Mouse (Mus musculus): Measurements from ENCODE around the gene Ppp1r10. TPM values are rescaled to one million over a fixed set of nuclear protein-coding genes. Genes with fewer than 3 reads are reported as not detected.

Gene Ppp1r10
- polyA plus RNA-seq, 1 experiment = 42.3 TPM

DNA sequence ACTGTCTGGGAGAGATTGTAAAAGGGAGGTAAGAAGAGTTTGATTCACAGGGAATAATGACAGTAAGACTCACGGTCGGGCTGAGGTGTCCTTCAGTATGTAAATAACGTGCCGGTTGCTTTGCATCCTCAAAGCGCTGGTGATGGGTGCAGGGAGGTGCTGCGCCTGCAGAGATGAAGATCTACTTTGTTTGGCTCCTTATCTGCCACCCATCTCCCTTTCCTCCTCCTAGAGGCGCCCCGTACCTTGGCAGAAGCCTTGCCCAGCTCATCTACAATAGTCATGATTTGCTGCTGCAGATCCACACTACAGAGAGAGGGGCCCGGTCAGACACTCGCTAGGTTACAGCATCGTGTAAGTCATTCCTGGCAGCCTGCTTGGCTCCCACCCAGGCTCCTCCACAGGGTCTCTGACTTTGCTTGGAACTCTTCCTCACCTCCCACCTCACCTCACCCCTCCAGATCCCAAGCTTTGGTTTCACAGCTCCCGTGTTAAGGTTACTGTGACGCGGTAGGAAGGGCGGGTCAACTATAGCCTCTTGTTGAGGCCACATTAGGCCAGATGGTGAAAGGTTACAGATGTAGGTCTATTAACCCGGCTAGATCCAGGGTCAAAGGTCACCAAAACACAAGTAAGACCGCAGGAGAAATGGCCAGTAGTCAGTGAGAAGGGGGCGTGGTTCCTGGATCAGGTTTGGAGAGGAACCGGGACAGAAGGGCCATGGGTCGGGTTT is 6.9 kb upstream of the Ppp1r10 start:
- WGBS = 12% methylated on average over 20 of the region's 20 CpGs
- TF ChIP-seq POLR2A (IDR thresholded peaks at IDR 0.05; ENCODE audit: borderline replicate concordance, insufficient read depth, low read length) = no peak
- no peak for TF ChIP-seq CTCF (IDR thresholded peaks at IDR 0.05; ENCODE audit: borderline replicate concordance, insufficient read depth, low read depth, low read length)
- H3K4me3 ChIP-seq (replicated peaks; ENCODE audit: insufficient read depth, low read depth, low read length) = peak overlapping the region; percentile 72
- H3K27me3 ChIP-seq (ENCODE audit: control insufficient read depth, insufficient read depth, low read length) = no peaks in the 10 kb centered on the region
- 0 out of 2 replicates have a peak overlapping the region, but pooled peaks have one; percentile 10 for H3K27ac ChIP-seq (ENCODE audit: insufficient read depth, low read length)
- H3K4me1 ChIP-seq (ENCODE audit: control insufficient read depth, insufficient read depth, low read length) = no peaks in the 10 kb centered on the region
- no peak for DNase-seq

DNA sequence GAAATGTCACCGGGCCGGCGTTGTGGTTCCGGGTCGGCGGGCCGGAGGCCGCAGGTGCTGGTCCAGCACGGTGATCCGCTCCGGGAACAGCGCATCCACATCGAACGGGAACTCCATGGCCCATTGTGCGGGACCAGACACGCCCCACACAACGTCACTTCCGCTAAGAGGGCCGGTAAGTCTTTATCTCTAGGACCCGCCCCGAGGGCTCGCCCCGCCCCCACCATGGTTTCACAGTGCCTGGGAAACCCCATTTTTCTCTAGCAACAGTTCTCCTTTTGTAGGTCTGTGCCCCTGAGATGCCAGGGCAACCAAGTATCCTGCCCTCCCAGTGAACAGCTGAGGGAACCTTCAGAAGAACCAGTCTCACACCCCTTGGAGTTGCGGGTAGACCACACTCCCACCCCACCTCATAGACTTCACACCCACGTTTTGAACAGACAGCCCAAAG is 6.3 kb upstream of the Ppp1r10 start, which contains the start of gene Atat1:
Atat1 (minus strand) TSS at position 157 of the 451 bp plus-strand sequence.
- H3K27ac ChIP-seq (ENCODE audit: insufficient read depth, low read length) = peak within 1 kb of the TSS; percentile 54; the same call in 1 of the 2 replicates
- TF ChIP-seq CTCF (IDR thresholded peaks at IDR 0.05; ENCODE audit: borderline replicate concordance, insufficient read depth, low read depth, low read length) = no peak
- TF ChIP-seq POLR2A (IDR thresholded peaks at IDR 0.05; ENCODE audit: borderline replicate concordance, insufficient read depth, low read length) = peak; percentile 64; the same call in 1 of the 2 replicates
- no peaks in the 10 kb centered on the region for H3K4me1 ChIP-seq (ENCODE audit: control insufficient read depth, insufficient read depth, low read length)
- peak; percentile 84 to 87 for DNase-seq
- peak within 1 kb of the TSS; percentile 72 for H3K4me3 ChIP-seq (replicated peaks; ENCODE audit: insufficient read depth, low read depth, low read length)
- no peaks in the 10 kb centered on the region for H3K27me3 ChIP-seq (ENCODE audit: control insufficient read depth, insufficient read depth, low read length)
- 2% methylated on average over 25 of the region's 25 CpGs for WGBS

DNA sequence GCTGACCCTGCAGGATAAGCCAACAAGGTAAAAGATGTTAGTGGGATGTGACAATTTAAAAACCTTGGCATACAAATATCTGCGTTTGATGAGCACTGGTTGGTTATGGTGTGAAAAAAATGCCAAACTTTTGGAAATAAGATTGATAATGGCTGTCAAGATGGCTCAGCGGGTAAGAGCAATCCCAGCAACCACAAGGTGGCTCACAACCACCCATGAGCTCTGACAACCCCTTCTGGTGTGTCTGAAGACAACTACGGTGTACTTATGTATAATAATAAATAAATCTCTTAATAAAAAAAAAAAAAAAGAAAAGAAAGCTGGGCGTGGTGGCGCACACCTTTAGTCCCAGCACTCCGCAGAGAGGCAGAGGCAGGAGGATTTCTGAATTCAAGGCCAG is 1.3 kb upstream of the Ppp1r10 start:
- no peak for DNase-seq
- Histone ChIP-seq H3K27ac (ENCODE audit: insufficient read depth, low read length) (no peak overlapping the region), H3K27me3 (ENCODE audit: control insufficient read depth, insufficient read depth, low read length) (no peaks in the 10 kb centered on the region), H3K4me1 (ENCODE audit: control insufficient read depth, insufficient read depth, low read length) (no peaks in the 10 kb centered on the region; the same call in 1 of the 2 replicates), H3K4me3 (replicated peaks; ENCODE audit: insufficient read depth, low read depth, low read length) (no peak overlapping the region)
- no peak for TF ChIP-seq CTCF (IDR thresholded peaks at IDR 0.05; ENCODE audit: borderline replicate concordance, insufficient read depth, low read depth, low read length)
- no peak for TF ChIP-seq POLR2A (IDR thresholded peaks at IDR 0.05; ENCODE audit: borderline replicate concordance, insufficient read depth, low read length)
- 86% methylated on average over 6 of the region's 6 CpGs for WGBS

DNA sequence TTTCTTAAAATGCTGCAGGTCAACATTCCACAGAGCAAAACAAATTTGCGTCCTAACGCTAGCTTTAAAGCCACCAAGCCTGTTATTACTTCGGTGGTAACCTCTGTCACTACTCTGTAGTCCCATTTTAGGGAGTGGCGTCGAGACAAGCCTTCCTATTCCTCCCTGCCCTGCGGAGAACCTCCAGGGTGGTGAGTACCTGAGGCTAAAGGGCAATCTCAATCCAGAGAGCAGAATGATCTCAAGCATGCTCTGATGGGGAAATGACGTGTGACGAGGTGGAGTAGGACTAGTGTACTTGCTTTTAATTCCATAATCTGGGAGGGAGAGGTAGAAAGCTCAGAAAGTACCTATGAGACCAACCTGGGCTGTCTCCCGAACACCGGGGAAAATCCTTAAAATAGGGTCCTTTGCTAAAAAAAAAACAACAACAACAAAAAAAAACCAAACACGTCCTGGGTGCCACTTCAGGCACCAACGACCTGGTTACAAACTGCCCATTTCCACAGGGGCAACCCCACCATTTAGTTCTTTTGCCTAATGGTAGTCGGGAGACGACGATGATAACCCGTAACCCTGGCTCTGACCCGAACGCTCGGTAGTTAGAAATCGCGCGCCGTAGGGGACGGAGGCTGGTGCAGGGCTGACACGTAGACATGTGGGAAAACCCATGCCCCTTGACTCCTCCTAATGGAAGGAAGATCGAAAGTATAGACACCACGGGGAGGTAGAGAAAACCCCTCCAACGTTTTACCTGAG is 517 bp upstream of the Ppp1r10 start:
- Histone ChIP-seq H3K27ac (ENCODE audit: insufficient read depth, low read length) (no peak overlapping the region; the same call in 1 of the 2 replicates), H3K4me3 (replicated peaks; ENCODE audit: insufficient read depth, low read depth, low read length) (peak overlapping the region; percentile 67), H3K27me3 (ENCODE audit: control insufficient read depth, insufficient read depth, low read length) (no peaks in the 10 kb centered on the region), H3K4me1 (ENCODE audit: control insufficient read depth, insufficient read depth, low read length) (no peaks in the 10 kb centered on the region; the same call in 1 of the 2 replicates)
- peak in 1 of 2 experiments; percentile 32 for DNase-seq
- TF ChIP-seq POLR2A (IDR thresholded peaks at IDR 0.05; ENCODE audit: borderline replicate concordance, insufficient read depth, low read length) (no peak), CTCF (IDR thresholded peaks at IDR 0.05; ENCODE audit: borderline replicate concordance, insufficient read depth, low read depth, low read length) (no peak)
- 3% methylated on average over 28 of the region's 28 CpGs for WGBS

DNA sequence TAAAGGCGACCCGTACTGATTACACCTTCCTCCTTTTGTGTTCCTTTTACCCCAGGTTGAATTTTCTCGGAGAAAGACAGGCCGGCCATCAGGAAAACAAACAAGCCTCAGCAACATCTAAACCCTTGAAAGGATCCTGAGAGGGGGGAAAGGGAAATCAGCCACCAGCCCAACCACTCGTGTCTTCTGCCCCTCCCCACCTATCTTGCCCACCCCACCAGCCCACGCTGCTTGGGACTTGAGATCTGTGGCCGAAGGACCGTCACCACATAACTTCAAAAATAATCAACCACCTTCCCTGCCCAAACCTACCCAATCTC is 869 bp downstream of the Ppp1r10 start:
- Histone ChIP-seq H3K4me3 (replicated peaks; ENCODE audit: insufficient read depth, low read depth, low read length) (peak overlapping the region; percentile 99), H3K27me3 (ENCODE audit: control insufficient read depth, insufficient read depth, low read length) (no peaks in the 10 kb centered on the region), H3K4me1 (ENCODE audit: control insufficient read depth, insufficient read depth, low read length) (no peaks in the 10 kb centered on the region; the same call in 1 of the 2 replicates), H3K27ac (ENCODE audit: insufficient read depth, low read length) (peak overlapping the region; percentile 93)
- WGBS = 0% methylated on average over 8 of the region's 8 CpGs
- peak in 1 of 2 experiments; percentile 60 for DNase-seq
- no peak for TF ChIP-seq POLR2A (IDR thresholded peaks at IDR 0.05; ENCODE audit: borderline replicate concordance, insufficient read depth, low read length)
- TF ChIP-seq CTCF (IDR thresholded peaks at IDR 0.05; ENCODE audit: borderline replicate concordance, insufficient read depth, low read depth, low read length) = no peak

DNA sequence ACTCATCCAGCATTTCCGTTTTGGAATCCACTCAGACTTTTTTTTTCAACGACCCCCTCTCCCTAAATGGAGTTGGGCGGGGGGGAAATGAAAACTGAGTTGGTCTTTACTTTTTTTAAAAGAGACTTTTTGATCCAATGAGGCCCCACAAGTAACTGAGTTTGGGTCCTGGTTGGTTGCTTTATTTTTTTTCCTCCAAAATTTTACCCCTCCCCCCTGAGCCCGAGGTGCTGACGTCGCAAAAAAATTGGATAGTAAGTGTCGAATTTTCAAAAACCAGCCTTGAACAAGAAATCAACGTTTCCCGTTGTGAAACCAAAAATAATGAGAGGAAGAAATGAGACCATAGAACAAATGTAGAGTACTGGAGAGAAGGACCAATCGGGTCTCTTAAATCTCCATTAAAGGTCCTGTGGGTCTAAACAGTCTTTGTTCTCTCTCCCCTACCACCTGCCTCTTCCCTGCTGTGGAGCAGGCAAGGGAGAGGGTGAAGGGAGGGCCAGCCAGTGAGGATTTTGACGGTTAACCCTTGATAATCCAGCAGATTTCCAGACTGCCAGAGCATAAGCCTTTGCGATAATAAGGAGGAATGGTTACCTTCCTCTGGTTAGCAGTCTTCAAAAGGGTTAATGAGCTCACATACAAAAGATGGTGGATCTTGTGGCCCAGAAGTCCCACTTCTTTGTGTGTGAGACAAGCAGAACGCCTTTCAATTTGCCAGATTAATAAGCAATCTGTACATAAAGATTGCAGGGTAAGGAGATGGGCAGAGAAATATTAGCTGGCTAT is 1.4 kb downstream of the Ppp1r10 start:
- WGBS = under 1% methylated on average over 13 of the region's 13 CpGs
- Histone ChIP-seq H3K27ac (ENCODE audit: insufficient read depth, low read length) (peak overlapping the region; percentile 93), H3K27me3 (ENCODE audit: control insufficient read depth, insufficient read depth, low read length) (no peaks in the 10 kb centered on the region), H3K4me3 (replicated peaks; ENCODE audit: insufficient read depth, low read depth, low read length) (peak overlapping the region; percentile 99), H3K4me1 (ENCODE audit: control insufficient read depth, insufficient read depth, low read length) (no peaks in the 10 kb centered on the region; the same call in 1 of the 2 replicates)
- peak; percentile 66 to 84 for DNase-seq
- peak; percentile 70; the same call in 1 of the 2 replicates for TF ChIP-seq POLR2A (IDR thresholded peaks at IDR 0.05; ENCODE audit: borderline replicate concordance, insufficient read depth, low read length)
- no peak for TF ChIP-seq CTCF (IDR thresholded peaks at IDR 0.05; ENCODE audit: borderline replicate concordance, insufficient read depth, low read depth, low read length)
